ENCODE assay signal across 11 mouse cellular contexts in the genomic region with DNA sequence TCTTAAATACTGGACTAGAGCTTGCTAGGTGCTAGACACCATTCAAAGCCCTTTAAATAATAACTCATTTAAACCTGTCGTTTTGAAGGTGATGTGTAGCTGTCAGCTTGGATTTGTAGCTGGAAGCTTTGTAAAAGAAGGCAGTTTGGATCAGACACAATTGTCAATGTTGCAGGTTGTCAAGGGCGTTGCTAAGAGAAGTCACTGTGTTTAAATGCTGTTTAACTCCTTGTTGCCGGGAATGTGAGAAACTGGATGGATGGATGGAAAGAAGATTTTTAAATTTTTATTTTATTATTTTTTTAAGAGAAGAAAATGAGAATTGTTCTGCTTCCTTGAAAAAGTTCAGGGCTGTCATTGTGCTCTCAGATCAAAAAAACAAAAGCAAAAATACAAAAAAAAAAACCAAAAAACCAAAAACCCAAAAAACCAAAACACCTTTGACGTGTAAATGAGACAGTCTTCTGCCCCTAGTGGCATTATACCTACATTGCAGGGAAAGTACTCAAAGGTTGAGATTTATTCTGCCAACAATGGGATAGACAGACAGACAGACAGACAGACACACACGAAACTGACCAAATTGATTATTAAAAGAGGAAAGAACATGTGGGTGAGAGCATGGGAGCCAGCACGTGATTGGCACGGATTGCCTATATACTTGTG.
DNase-seq lines count a peak whose midpoint lies in the region; ATAC-seq and TF ChIP-seq lines count a peak whose summit lies in the region.
"Had no signal": no experiment of that assay in that cellular context is flagged by ENCODE, and none has a peak within 500 bp of the region (broad histone marks: within the 10 kb centered on the region; RNA-seq: fewer than 3 reads in every experiment).

No protein-coding gene starts in this region.

- H3K27me3 ChIP-seq in forebrain, embryonic 12.5 days, result peaks cover 69% of the 10 kb centered on the region
- H3K27me3 ChIP-seq in forebrain, embryonic 10.5 days (ENCODE audit: poor library complexity, severe bottlenecking), result peaks cover 78% of the 10 kb centered on the region
- no peaks in the 10 kb centered on the region for H3K27me3 ChIP-seq in lung, embryonic 14.5 days (ENCODE audit: insufficient read depth, low read length)
- H3K27me3 ChIP-seq in midbrain, embryonic 14.5 days (ENCODE audit: control insufficient read depth, insufficient read depth, low read length), result peaks cover 9% of the 10 kb centered on the region; the same call in 1 of the 2 replicates
- H3K27me3 ChIP-seq: limb, embryonic 15.5 days had no signal

- DNase-seq in forebrain, embryonic 10.5 days (ENCODE audit: extremely low spot score, low spot score), result no peak
- DNase-seq in lung, embryonic 14.5 days, result peak; percentile 25
- DNase-seq in lung, adult 18-20 months, result no peak
- DNase-seq in NIH3T3 (ENCODE audit: low read depth), result peak; percentile 17
- DNase-seq in midbrain, embryonic 14.5 days, result peak; percentile 70
- DNase-seq in MN1 (ENCODE audit: low spot score), result no peak
- no peak for DNase-seq in adrenal gland, adult (ENCODE audit: inconsistent age in 2 of 2, low spot score in 1 of 2)
- DNase-seq: right cerebral cortex, postnatal 25 days had no signal

- peak; percentile 9; the same call in 1 of the 2 replicates for ATAC-seq in forebrain, embryonic 12.5 days (ENCODE audit: low FRiP score)
- no peak for ATAC-seq in lung, embryonic 14.5 days (ENCODE audit: insufficient read depth)
- no peak for ATAC-seq in midbrain, embryonic 14.5 days (ENCODE audit: low FRiP score, low TSS enrichment)

- no peaks in the 10 kb centered on the region for H3K36me3 ChIP-seq in forebrain, embryonic 12.5 days (replicated peaks)
- no peaks in the 10 kb centered on the region for H3K36me3 ChIP-seq in forebrain, embryonic 10.5 days (replicated peaks)
- no peaks in the 10 kb centered on the region for H3K36me3 ChIP-seq in lung, embryonic 14.5 days (ENCODE audit: insufficient read depth)
- no peaks in the 10 kb centered on the region for H3K36me3 ChIP-seq in midbrain, embryonic 14.5 days (ENCODE audit: control insufficient read depth, insufficient read depth, low read length)
- H3K36me3 ChIP-seq: heart, embryonic 13.5 days; limb, embryonic 15.5 days had no signal

- 33% methylated on average over 7 of the region's 7 CpGs for WGBS in forebrain, embryonic 12.5 days
- 45% methylated on average over 7 of the region's 7 CpGs for WGBS in forebrain, embryonic 10.5 days
- WGBS in lung, embryonic 14.5 days, result 52% methylated on average over 7 of the region's 7 CpGs
- WGBS in midbrain, embryonic 14.5 days, result 38% methylated on average over 7 of the region's 7 CpGs

- no peak overlapping the region for H3K4me2 ChIP-seq in forebrain, embryonic 12.5 days
- no peak overlapping the region for H3K4me2 ChIP-seq in lung, embryonic 14.5 days
- peak overlapping the region; percentile 40 for H3K4me2 ChIP-seq in midbrain, embryonic 14.5 days (ENCODE audit: low read length)
- H3K4me2 ChIP-seq: heart, embryonic 13.5 days; limb, embryonic 15.5 days had no signal

- no peak overlapping the region for H3K4me3 ChIP-seq in forebrain, embryonic 12.5 days (replicated peaks)
- no peak overlapping the region for H3K4me3 ChIP-seq in forebrain, embryonic 10.5 days
- no peak overlapping the region for H3K4me3 ChIP-seq in lung, embryonic 14.5 days (ENCODE audit: low read depth, low read length)
- no peak overlapping the region for H3K4me3 ChIP-seq in midbrain, embryonic 14.5 days (replicated peaks; ENCODE audit: low read depth, low read length)
- H3K4me3 ChIP-seq: heart, embryonic 13.5 days; limb, embryonic 15.5 days had no signal

- H3K27ac ChIP-seq in forebrain, embryonic 12.5 days, result peak overlapping the region; percentile 67; the same call in 1 of the 2 replicates
- no peak overlapping the region for H3K27ac ChIP-seq in forebrain, embryonic 10.5 days
- no peak overlapping the region for H3K27ac ChIP-seq in lung, embryonic 14.5 days (ENCODE audit: low read depth)
- peak overlapping the region; percentile 79 for H3K27ac ChIP-seq in midbrain, embryonic 14.5 days (replicated peaks; ENCODE audit: low read depth, low read length)
- H3K27ac ChIP-seq: heart, embryonic 13.5 days; limb, embryonic 15.5 days had no signal

- no peaks in the 10 kb centered on the region for H3K9me3 ChIP-seq in forebrain, embryonic 12.5 days
- no peaks in the 10 kb centered on the region for H3K9me3 ChIP-seq in forebrain, embryonic 10.5 days
- H3K9me3 ChIP-seq in lung, embryonic 14.5 days (ENCODE audit: low read depth, low read length), result no peaks in the 10 kb centered on the region
- no peaks in the 10 kb centered on the region for H3K9me3 ChIP-seq in midbrain, embryonic 14.5 days (ENCODE audit: control insufficient read depth, low read length)
- H3K9me3 ChIP-seq: heart, embryonic 13.5 days; limb, embryonic 15.5 days had no signal

- no peak overlapping the region for H3K9ac ChIP-seq in forebrain, embryonic 12.5 days
- H3K9ac ChIP-seq in lung, embryonic 14.5 days, result no peak overlapping the region
- no peak overlapping the region; the same call in 1 of the 2 replicates for H3K9ac ChIP-seq in midbrain, embryonic 14.5 days (replicated peaks; ENCODE audit: low read length)
- H3K9ac ChIP-seq: heart, embryonic 13.5 days; limb, embryonic 15.5 days had no signal

- TF ChIP-seq CTCF in lung, embryonic 14.5 days (IDR thresholded peaks at IDR 0.05; ENCODE audit: low read depth), result peak; percentile 58

- peaks cover 39% of the 10 kb centered on the region for H3K4me1 ChIP-seq in forebrain, embryonic 12.5 days
- H3K4me1 ChIP-seq in forebrain, embryonic 10.5 days, result peaks cover 33% of the 10 kb centered on the region
- peaks cover 8% of the 10 kb centered on the region; the same call in 1 of the 2 replicates for H3K4me1 ChIP-seq in lung, embryonic 14.5 days (ENCODE audit: insufficient read depth)
- H3K4me1 ChIP-seq in midbrain, embryonic 14.5 days (ENCODE audit: control insufficient read depth, insufficient read depth, low read length), result peaks cover 31% of the 10 kb centered on the region
- H3K4me1 ChIP-seq: limb, embryonic 15.5 days had no signal

Comparison
In these comparisons a context has a peak if more than half of its experiments do, and no peak if none do; other contexts are left out.
1. H3K27ac ChIP-seq: peak in forebrain, embryonic 12.5 days (single experiment) and midbrain, embryonic 14.5 days (single experiment); none in forebrain, embryonic 10.5 days (single experiment) and lung, embryonic 14.5 days (single experiment).
2. DNase-seq: peak in lung, embryonic 14.5 days (single experiment), NIH3T3 (single experiment) and midbrain, embryonic 14.5 days (single experiment); none in forebrain, embryonic 10.5 days (single experiment), lung, adult 18-20 months (0 of 2), MN1 (single experiment) and adrenal gland, adult (0 of 2).